Mouse (Mus musculus) brain, embryonic 14.5 days (tissue): ENCODE measurements at regions not wholly inside any gene's neighbourhood (a gene's known extent, or its start where the extent isn't known, plus 50 kb on each side); places are given as distances from the start of the nearest gene placed in this dataset.

Source experiments
- CTCF ChIP-seq: fragments of 200-500 bp; IDR thresholded peaks from 2 replicates; pipeline ENCODE4 v1.5.1; 2012; ENCODE audit warnings: inconsistent platforms, mild to moderate bottlenecking, moderate library complexity, borderline replicate concordance; ENCODE audit not compliant: insufficient read depth, insufficient read length; ENCODE audit errors: extremely low read depth
- POLR2A ChIP-seq: fragments of 200-500 bp; IDR thresholded peaks from 2 replicates; pipeline ENCODE4 v1.6.1; 2012; ENCODE audit warnings: mild to moderate bottlenecking, inconsistent platforms, borderline replicate concordance; ENCODE audit not compliant: poor library complexity, insufficient read depth, insufficient read length, severe bottlenecking; ENCODE audit errors: extremely low read depth

DNA sequence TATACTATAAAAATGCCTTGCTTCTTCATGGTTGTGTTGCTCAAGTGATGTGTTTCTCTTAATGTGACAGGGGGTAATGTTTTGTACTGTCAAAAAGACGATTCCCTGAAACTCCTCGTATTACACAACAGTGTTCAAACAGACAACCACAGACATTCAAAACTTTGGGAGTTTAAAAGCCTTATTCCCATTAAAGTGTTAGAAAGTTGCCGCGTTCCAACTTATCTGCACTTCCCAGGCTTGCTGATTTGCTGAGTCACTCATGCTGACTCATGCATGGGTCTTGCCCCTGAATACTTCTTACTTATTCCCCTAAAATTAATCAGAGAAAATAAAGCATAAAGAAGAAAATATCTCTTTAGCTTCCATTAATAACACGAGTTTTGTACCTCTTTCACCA lies 239.8 kb upstream of the Dab2 start:
- no peak for TF ChIP-seq POLR2A
- no peak for TF ChIP-seq CTCF
